Mouse (Mus musculus) erythroid progenitor cell, adult 5-6 weeks (primary cell): ENCODE measurements at regions not wholly inside any gene's neighbourhood (a gene's known extent, or its start where the extent isn't known, plus 50 kb on each side); places are given as distances from the start of the nearest gene placed in this dataset.

Experiments
- ATAC-seq: replicated peaks from 2 replicates; pipeline ENCODE4 v1.8.0; 2016; ENCODE audit warnings: moderate number of reproducible peaks, mild to moderate bottlenecking, moderate TSS enrichment, inconsistent platforms; ENCODE audit not compliant: poor library complexity, low FRiP score, severe bottlenecking

GRCm38 (mm10) chrX:13014051-13014450 lies 57.2 kb upstream of the Usp9x start:
- ATAC-seq, result no peak

- ATAC-seq, result no peak
Observed at GRCm38 (mm10) chrX:13013086-13013485, 58.2 kb upstream of the Usp9x start.

GRCm38 (mm10) chrX:12990777-12991176 lies 80.5 kb upstream of the Usp9x start:
- ATAC-seq, result no peak

- no peak for ATAC-seq
Observed at GRCm38 (mm10) chrX:12977676-12978075, 93.6 kb upstream of the Usp9x start.

GRCm38 (mm10) chrX:12968979-12969746 lies 102.1 kb upstream of the Usp9x start:
- no peak for ATAC-seq

- no peak for ATAC-seq
Observed at GRCm38 (mm10) chrX:12959467-12960314, 111.6 kb upstream of the Usp9x start.

GRCm38 (mm10) chrX:12958873-12959272 lies 112.4 kb upstream of the Usp9x start:
- ATAC-seq, result no peak

GRCm38 (mm10) chrX:12950928-12951660 lies 120.2 kb upstream of the Usp9x start:
- no peak for ATAC-seq

- no peak for ATAC-seq
Observed at GRCm38 (mm10) chrX:12942451-12942850, 128.8 kb upstream of the Usp9x start.

- ATAC-seq, result no peak
Observed at GRCm38 (mm10) chrX:12936406-12937172, 134.7 kb upstream of the Usp9x start.

GRCm38 (mm10) chrX:12933294-12933807 lies 137.9 kb upstream of the Usp9x start:
- no peak for ATAC-seq

GRCm38 (mm10) chrX:12930242-12930641 lies 141.1 kb upstream of the Usp9x start:
- ATAC-seq, result no peak

GRCm38 (mm10) chrX:12927797-12928589 lies 143.3 kb upstream of the Usp9x start:
- ATAC-seq, result no peak

- ATAC-seq, result no peak
Observed at GRCm38 (mm10) chrX:12924705-12925644, 146.3 kb upstream of the Usp9x start.

- ATAC-seq, result no peak
Observed at GRCm38 (mm10) chrX:12919576-12919975, 151.7 kb upstream of the Usp9x start.

GRCm38 (mm10) chrX:12917105-12917504 lies 154.2 kb upstream of the Usp9x start:
- ATAC-seq, result no peak

- no peak for ATAC-seq
Observed at GRCm38 (mm10) chrX:12916684-12917083, 154.6 kb upstream of the Usp9x start.

GRCm38 (mm10) chrX:12900256-12900655 lies 138.4 kb upstream of the Med14 start:
- no peak for ATAC-seq
